Mouse (Mus musculus) embryonic facial prominence, embryonic 15.5 days (tissue): ENCODE measurements around the gene Kl. TPM values are rescaled to one million over a fixed set of nuclear protein-coding genes. Genes with fewer than 3 reads are reported as not detected.

Experiments
- ATAC-seq: fragments of 200-750 bp; cut with Nextera tagmentation; 2 replicates; pipeline ENCODE4 v1.8.0; 2017; ENCODE audit warnings: low read depth, moderate TSS enrichment; ENCODE audit not compliant: insufficient number of reproducible peaks, low FRiP score, low TSS enrichment
- H3K27ac ChIP-seq: fragments of 300-500 bp; sonication (generic); replicated peaks from 2 replicates; pipeline ENCODE4 v1.5.1; 2015; ENCODE audit warnings: mild to moderate bottlenecking, inconsistent platforms
- H3K27me3 ChIP-seq: fragments of 300-500 bp; sonication (generic); 2 replicates; pipeline ENCODE4 v1.6.1; 2015; ENCODE audit warnings: inconsistent platforms
- H3K36me3 ChIP-seq: fragments of 300-500 bp; sonication (generic); 2 replicates; pipeline ENCODE4 v1.6.1; 2015; ENCODE audit warnings: mild to moderate bottlenecking, inconsistent platforms
- H3K4me1 ChIP-seq: fragments of 300-500 bp; sonication (generic); 2 replicates; pipeline ENCODE4 v1.6.1; 2015; ENCODE audit warnings: inconsistent platforms
- H3K4me2 ChIP-seq: fragments of 300-500 bp; sonication (generic); replicated peaks from 2 replicates; pipeline ENCODE4 v1.6.1; 2015; ENCODE audit warnings: mild to moderate bottlenecking, inconsistent platforms
- H3K4me3 ChIP-seq: fragments of 300-500 bp; sonication (generic); replicated peaks from 2 replicates; pipeline ENCODE4 v1.5.1; 2015; ENCODE audit warnings: mild to moderate bottlenecking, inconsistent platforms
- H3K9ac ChIP-seq: fragments of 300-500 bp; sonication (generic); 2 replicates; pipeline ENCODE4 v1.6.1; 2015; ENCODE audit warnings: inconsistent platforms
- H3K9me3 ChIP-seq: fragments of 300-500 bp; sonication (generic); replicated peaks from 2 replicates; pipeline ENCODE4 v1.6.1; 2016; ENCODE audit warnings: inconsistent platforms
- WGBS: fragments of 180-500 bp; shearing (Covaris S2); methylation state at CpG from one replicate; pipeline ENCODE4 v1.1.7; 2015; 5-methylcytosine and 5-hydroxymethylcytosine counted together
- polyA plus RNA-seq: library from polyadenylated mRNA; unstranded; fragments of >200 nt; fragmentation: Nextera tagmentation; extraction: Ambion mirVana; gene quantifications from 2 replicates; pipeline ENCODE4 v1.2.1, GENCODE M21; 2015

Gene Kl
- polyA plus RNA-seq, 1 experiment from 2014 or later, result 0.13 TPM

DNA sequence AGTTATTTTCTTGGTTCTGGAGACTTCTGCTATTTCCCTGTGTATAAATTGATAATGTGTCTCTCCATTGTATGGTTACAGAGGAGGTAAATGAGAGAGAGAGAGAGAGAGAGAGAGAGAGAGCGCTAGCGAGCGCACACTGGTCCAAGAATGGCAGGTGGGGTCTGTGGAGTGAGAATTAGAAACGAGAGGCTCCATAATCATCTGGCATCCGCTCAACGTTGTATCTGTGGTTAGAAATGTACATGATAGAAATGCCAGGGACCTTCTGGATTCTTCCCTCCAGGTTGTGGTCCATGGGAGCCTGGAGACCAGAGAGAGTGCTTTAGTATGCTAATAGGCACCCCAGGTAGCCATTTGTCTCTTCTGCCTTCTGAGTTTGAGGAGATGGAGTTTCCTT, 76.5 kb downstream of the Kl start:
- Histone ChIP-seq H3K4me1 (peaks cover 2% of the 10 kb centered on the region), H3K4me2 (no peak overlapping the region), H3K9ac (no peak overlapping the region), H3K27ac (no peak overlapping the region), H3K4me3 (no peak overlapping the region), H3K9me3 (no peaks in the 10 kb centered on the region), H3K36me3 (no peaks in the 10 kb centered on the region), H3K27me3 (no peaks in the 10 kb centered on the region)
- ATAC-seq, result no peak
- WGBS, result 72% methylated on average over 6 of the region's 6 CpGs

DNA sequence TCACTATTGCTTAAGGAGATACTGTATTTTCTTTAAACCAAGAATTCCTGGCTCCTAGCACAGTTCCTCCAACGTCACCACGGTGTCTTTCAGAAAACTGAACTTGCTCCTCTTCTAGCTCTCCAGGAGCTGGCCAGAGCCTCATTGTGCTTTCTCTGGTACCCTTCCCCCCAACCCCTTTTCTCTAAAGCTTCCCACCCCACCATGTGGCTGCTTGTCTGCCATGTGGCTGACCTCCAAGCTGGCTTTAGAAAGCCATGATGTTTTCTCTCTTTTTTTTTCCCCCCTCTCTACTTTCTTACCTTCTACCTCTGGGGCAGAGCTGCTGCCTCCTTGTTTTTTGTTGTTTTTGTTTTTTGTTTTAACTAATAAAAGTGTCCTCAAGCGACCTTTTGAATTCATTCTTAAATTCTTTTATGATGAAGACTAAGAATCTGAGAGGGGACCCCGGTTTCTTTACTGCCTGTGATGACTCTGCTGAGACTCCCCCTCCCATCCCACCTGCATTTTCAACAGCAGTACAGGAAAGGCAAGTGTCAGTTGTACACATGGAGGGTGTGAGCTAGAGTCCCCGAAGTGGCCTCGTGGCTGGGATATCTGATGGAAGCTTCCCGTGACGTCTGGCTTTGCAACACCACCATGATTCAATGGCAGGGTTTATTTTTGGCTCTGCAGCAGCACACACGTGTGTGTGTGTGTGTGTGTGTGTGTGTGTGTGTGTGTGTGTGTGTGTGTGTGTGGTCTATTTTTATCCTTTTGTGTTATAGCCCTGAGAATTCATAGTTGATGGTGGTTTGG, 82.5 kb downstream of the Kl start:
- Histone ChIP-seq H3K27ac (no peak overlapping the region), H3K27me3 (no peaks in the 10 kb centered on the region)
- 52% methylated on average over 9 of the region's 9 CpGs for WGBS

DNA sequence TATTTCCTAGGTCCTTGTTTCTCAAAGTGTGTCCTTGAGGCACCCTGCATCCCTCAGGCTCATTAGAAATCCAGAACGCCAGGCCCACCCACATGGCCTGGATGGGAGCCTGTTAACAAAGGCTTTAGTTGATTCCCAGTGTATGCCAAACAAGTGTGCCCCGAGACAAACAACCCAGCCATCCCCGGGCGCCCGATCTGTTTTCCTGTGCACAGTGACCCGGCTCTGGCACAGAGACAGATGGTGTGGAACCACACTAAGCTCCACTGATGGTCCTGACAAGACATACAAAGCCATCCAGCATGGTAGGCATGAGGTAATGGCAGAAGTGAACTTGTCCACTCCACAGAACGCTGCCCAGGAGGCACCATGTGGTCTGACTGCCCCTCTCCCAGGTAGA, 85.5 kb downstream of the Kl start:
- no peak overlapping the region for H3K9ac ChIP-seq
- H3K4me1 ChIP-seq, result 0 out of 2 replicates have a peak, but pooled peaks cover 2% of the 10 kb centered on the region
- H3K9me3 ChIP-seq, result no peaks in the 10 kb centered on the region
- H3K27me3 ChIP-seq, result no peaks in the 10 kb centered on the region
- peaks cover 7% of the 10 kb centered on the region; the same call in 1 of the 2 replicates for H3K36me3 ChIP-seq
- H3K4me2 ChIP-seq, result no peak overlapping the region
- ATAC-seq, result no peak
- H3K4me3 ChIP-seq, result no peak overlapping the region
- no peak overlapping the region for H3K27ac ChIP-seq
- WGBS, result 79% methylated on average over 7 of the region's 7 CpGs

More for the DNA sequence above, 82.5 kb downstream of the Kl start:
- Histone ChIP-seq H3K9ac (no peak overlapping the region), H3K4me1 (0 out of 2 replicates have a peak, but pooled peaks cover 2% of the 10 kb centered on the region), H3K4me3 (no peak overlapping the region), H3K36me3 (peaks cover 4% of the 10 kb centered on the region; the same call in 1 of the 2 replicates), H3K9me3 (no peaks in the 10 kb centered on the region), H3K4me2 (no peak overlapping the region)
- no peak for ATAC-seq

DNA sequence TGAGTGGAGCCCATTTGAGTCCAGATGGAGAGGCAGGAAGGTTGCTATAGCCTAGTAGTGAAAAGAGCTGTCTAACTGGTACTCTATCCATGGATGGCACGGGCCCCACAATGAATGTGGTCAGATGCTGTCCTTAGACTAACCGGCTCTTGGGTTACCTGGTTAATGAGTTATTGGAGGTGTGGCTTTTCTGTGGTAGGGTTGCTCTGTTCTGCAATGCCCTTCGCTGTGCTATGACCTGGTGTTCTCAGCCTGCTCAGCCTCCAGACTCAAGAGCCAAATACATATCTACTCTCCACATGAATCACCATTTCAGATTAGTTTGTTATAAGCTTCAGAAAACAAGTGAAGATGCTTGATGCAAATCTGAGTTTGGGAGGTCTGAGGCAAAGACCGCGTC, 90.5 kb downstream of the Kl start:
- peaks cover 13% of the 10 kb centered on the region for H3K4me1 ChIP-seq
- no peak overlapping the region for H3K4me3 ChIP-seq
- no peaks in the 10 kb centered on the region for H3K9me3 ChIP-seq
- ATAC-seq, result no peak
- no peak overlapping the region for H3K9ac ChIP-seq
- no peak overlapping the region for H3K4me2 ChIP-seq
- no peak overlapping the region for H3K27ac ChIP-seq
- H3K27me3 ChIP-seq, result no peaks in the 10 kb centered on the region
- 95% methylated on average over 5 of the region's 5 CpGs for WGBS
- H3K36me3 ChIP-seq, result peaks cover 14% of the 10 kb centered on the region
